Mouse (Mus musculus): Measurements from ENCODE around the gene Nup133. TPM values are rescaled to one million over a fixed set of nuclear protein-coding genes. Genes with fewer than 3 reads are reported as not detected.

Nup133 gene
- polyA plus RNA-seq, 1 experiment = 7.9 TPM

- Histone ChIP-seq H3K4me1 (ENCODE audit: control insufficient read depth, insufficient read depth, low read length) (peaks cover 2% of the 10 kb centered on the region; the same call in 1 of the 2 replicates), H3K36me3 (ENCODE audit: control insufficient read depth, insufficient read depth, low read length) (no peaks in the 10 kb centered on the region; the same call in 1 of the 2 replicates), H3K27ac (ENCODE audit: insufficient read depth, low read depth, low read length) (no peak overlapping the region), H3K27me3 (replicated peaks; ENCODE audit: control insufficient read depth, insufficient read depth, low read length) (no peaks in the 10 kb centered on the region), H3K4me3 (ENCODE audit: insufficient read depth, low read depth, low read length) (no peak overlapping the region)
- WGBS = 84% methylated on average over 8 of the region's 8 CpGs
- DNase-seq = no peak
- TF ChIP-seq CTCF (conservative IDR thresholded peaks at IDR 0.05; ENCODE audit: insufficient read depth, insufficient read length, low read depth, low read length) = no peak
- no peak for TF ChIP-seq POLR2A (IDR thresholded peaks at IDR 0.05; ENCODE audit: low read depth, low read length)
These were observed 4.6 kb upstream of the Nup133 start for GRCm38 (mm10) chr8:123953686-123954085.

GRCm38 (mm10) chr8:123950077-123950802 lies 1.2 kb upstream of the Nup133 start:
- H3K27ac ChIP-seq (ENCODE audit: insufficient read depth, low read depth, low read length) = peak overlapping the region; percentile 48; the same call in 1 of the 2 replicates
- no peaks in the 10 kb centered on the region for H3K27me3 ChIP-seq (replicated peaks; ENCODE audit: control insufficient read depth, insufficient read depth, low read length)
- H3K4me1 ChIP-seq (ENCODE audit: control insufficient read depth, insufficient read depth, low read length) = peaks cover 4% of the 10 kb centered on the region; the same call in 1 of the 2 replicates
- H3K4me3 ChIP-seq (ENCODE audit: insufficient read depth, low read depth, low read length) = peak overlapping the region; percentile 74
- peak; percentile 77 for DNase-seq
- 29% methylated on average over 10 of the region's 10 CpGs for WGBS
- TF ChIP-seq CTCF (conservative IDR thresholded peaks at IDR 0.05; ENCODE audit: insufficient read depth, insufficient read length, low read depth, low read length) (peak; percentile 68), POLR2A (IDR thresholded peaks at IDR 0.05; ENCODE audit: low read depth, low read length) (no peak)
- H3K36me3 ChIP-seq (ENCODE audit: control insufficient read depth, insufficient read depth, low read length) = no peaks in the 10 kb centered on the region; the same call in none of the 2 replicates

GRCm38 (mm10) chr8:123949686-123949986 lies 571 bp upstream of the Nup133 start:
- WGBS = 1% methylated on average over 10 of the region's 10 CpGs
- peaks cover 4% of the 10 kb centered on the region; the same call in 1 of the 2 replicates for H3K4me1 ChIP-seq (ENCODE audit: control insufficient read depth, insufficient read depth, low read length)
- H3K4me3 ChIP-seq (ENCODE audit: insufficient read depth, low read depth, low read length) = peak overlapping the region; percentile 74
- H3K27me3 ChIP-seq (replicated peaks; ENCODE audit: control insufficient read depth, insufficient read depth, low read length) = no peaks in the 10 kb centered on the region
- no peaks in the 10 kb centered on the region; the same call in none of the 2 replicates for H3K36me3 ChIP-seq (ENCODE audit: control insufficient read depth, insufficient read depth, low read length)
- TF ChIP-seq CTCF (conservative IDR thresholded peaks at IDR 0.05; ENCODE audit: insufficient read depth, insufficient read length, low read depth, low read length) (no peak), POLR2A (IDR thresholded peaks at IDR 0.05; ENCODE audit: low read depth, low read length) (no peak)
- no peak for DNase-seq
- peak overlapping the region; percentile 48 for H3K27ac ChIP-seq (ENCODE audit: insufficient read depth, low read depth, low read length)

- Histone ChIP-seq H3K36me3 (ENCODE audit: control insufficient read depth, insufficient read depth, low read length) (no peaks in the 10 kb centered on the region; the same call in 1 of the 2 replicates), H3K27ac (ENCODE audit: insufficient read depth, low read depth, low read length) (no peak overlapping the region), H3K27me3 (replicated peaks; ENCODE audit: control insufficient read depth, insufficient read depth, low read length) (no peaks in the 10 kb centered on the region), H3K4me3 (ENCODE audit: insufficient read depth, low read depth, low read length) (no peak overlapping the region), H3K4me1 (ENCODE audit: control insufficient read depth, insufficient read depth, low read length) (no peaks in the 10 kb centered on the region)
- peak; percentile 15 for DNase-seq
- 78% methylated on average over 7 of the region's 7 CpGs for WGBS
- TF ChIP-seq CTCF (conservative IDR thresholded peaks at IDR 0.05; ENCODE audit: insufficient read depth, insufficient read length, low read depth, low read length) (no peak), POLR2A (IDR thresholded peaks at IDR 0.05; ENCODE audit: low read depth, low read length) (no peak)
These were observed 20.0 kb downstream of the Nup133 start for GRCm38 (mm10) chr8:123929026-123929425.

- DNase-seq = no peak
- H3K27ac ChIP-seq (ENCODE audit: insufficient read depth, low read depth, low read length) = no peak overlapping the region
- H3K36me3 ChIP-seq (ENCODE audit: control insufficient read depth, insufficient read depth, low read length) = no peaks in the 10 kb centered on the region; the same call in 1 of the 2 replicates
- no peak for TF ChIP-seq POLR2A (IDR thresholded peaks at IDR 0.05; ENCODE audit: low read depth, low read length)
- TF ChIP-seq CTCF (conservative IDR thresholded peaks at IDR 0.05; ENCODE audit: insufficient read depth, insufficient read length, low read depth, low read length) = no peak
- no peaks in the 10 kb centered on the region for H3K4me1 ChIP-seq (ENCODE audit: control insufficient read depth, insufficient read depth, low read length)
- H3K4me3 ChIP-seq (ENCODE audit: insufficient read depth, low read depth, low read length) = no peak overlapping the region
- WGBS = 98% methylated on average over 3 of the region's 3 CpGs
- no peaks in the 10 kb centered on the region for H3K27me3 ChIP-seq (replicated peaks; ENCODE audit: control insufficient read depth, insufficient read depth, low read length)
These were observed 23.4 kb downstream of the Nup133 start for GRCm38 (mm10) chr8:123925671-123926070.

GRCm38 (mm10) chr8:123924719-123925118 lies 24.3 kb downstream of the Nup133 start:
- TF ChIP-seq CTCF (conservative IDR thresholded peaks at IDR 0.05; ENCODE audit: insufficient read depth, insufficient read length, low read depth, low read length) (peak; percentile 99; the same call in 1 of the 2 replicates), POLR2A (IDR thresholded peaks at IDR 0.05; ENCODE audit: low read depth, low read length) (no peak)
- DNase-seq = peak; percentile 89
- Histone ChIP-seq H3K36me3 (ENCODE audit: control insufficient read depth, insufficient read depth, low read length) (no peaks in the 10 kb centered on the region), H3K27ac (ENCODE audit: insufficient read depth, low read depth, low read length) (no peak overlapping the region), H3K27me3 (replicated peaks; ENCODE audit: control insufficient read depth, insufficient read depth, low read length) (no peaks in the 10 kb centered on the region), H3K4me1 (ENCODE audit: control insufficient read depth, insufficient read depth, low read length) (no peaks in the 10 kb centered on the region), H3K4me3 (ENCODE audit: insufficient read depth, low read depth, low read length) (no peak overlapping the region)
- 10% methylated on average over 2 of the region's 2 CpGs for WGBS

- WGBS = 100% methylated on average over 3 of the region's 3 CpGs
- Histone ChIP-seq H3K4me3 (ENCODE audit: insufficient read depth, low read depth, low read length) (no peak overlapping the region), H3K4me1 (ENCODE audit: control insufficient read depth, insufficient read depth, low read length) (no peaks in the 10 kb centered on the region), H3K36me3 (ENCODE audit: control insufficient read depth, insufficient read depth, low read length) (peaks cover 1% of the 10 kb centered on the region), H3K27ac (ENCODE audit: insufficient read depth, low read depth, low read length) (no peak overlapping the region), H3K27me3 (replicated peaks; ENCODE audit: control insufficient read depth, insufficient read depth, low read length) (no peaks in the 10 kb centered on the region)
- DNase-seq = no peak
- TF ChIP-seq POLR2A (IDR thresholded peaks at IDR 0.05; ENCODE audit: low read depth, low read length) = no peak
- TF ChIP-seq CTCF (conservative IDR thresholded peaks at IDR 0.05; ENCODE audit: insufficient read depth, insufficient read length, low read depth, low read length) = no peak
These were observed 34.4 kb downstream of the Nup133 start for GRCm38 (mm10) chr8:123914635-123915034.
